Mouse (Mus musculus) heart, postnatal 36 days (tissue): ENCODE measurements around the gene Upf1. TPM values are rescaled to one million over a fixed set of nuclear protein-coding genes. Genes with fewer than 3 reads are reported as not detected.

Experiments used
- DNase-seq, 2 experiments: peaks; one replicate each; pipeline ENCODE4 v3.0.0; 2021 to 2022
- intact Hi-C: fragments of 180-260 bp; cut with DNase I; formaldehyde crosslinking; loops from one replicate; pipeline ENCODE4 v1.15.1; 2025
- total RNA-seq, 2 experiments: library from RNA; stranded (reverse); gene quantifications; 2 replicates each; pipeline ENCODE4 v1.2.3; 2021

Gene Upf1
- total RNA-seq, 2 experiments from 2014 or later, result 45.4 to 46.0 TPM

GRCm38 (mm10) chr8:70360769-70361168 is 7.7 kb upstream of the Upf1 start:
- no peak for DNase-seq
- intact Hi-C loops, result no loop called here

GRCm38 (mm10) chr8:70359411-70359810 is 6.3 kb upstream of the Upf1 start:
- intact Hi-C loops, result no loop called here
- DNase-seq, result no peak

GRCm38 (mm10) chr8:70356111-70356510 is 3.0 kb upstream of the Upf1 start:
- DNase-seq, result no peak
- intact Hi-C loops, result no loop called here

GRCm38 (mm10) chr8:70354004-70354403 is 926 bp upstream of the Upf1 start:
- DNase-seq, result no peak
- intact Hi-C loops, result no loop called here

- DNase-seq, result no peak
- intact Hi-C loops, result no loop called here
Observed at GRCm38 (mm10) chr8:70352657-70353151, 374 bp downstream of the Upf1 start.

- DNase-seq, result no peak
- intact Hi-C loops, result no loop called here
Observed at GRCm38 (mm10) chr8:70352000-70352384, 1.1 kb downstream of the Upf1 start.

- no peak for DNase-seq
- intact Hi-C loops, result no loop called here
Observed at GRCm38 (mm10) chr8:70351035-70351999, 1.8 kb downstream of the Upf1 start.

- intact Hi-C loops, result no loop called here
- no peak for DNase-seq
Observed at GRCm38 (mm10) chr8:70347860-70348420, 5.1 kb downstream of the Upf1 start.

- no peak for DNase-seq
- intact Hi-C loops, result no loop called here
Observed at GRCm38 (mm10) chr8:70347443-70347842, 5.6 kb downstream of the Upf1 start.

- DNase-seq, result no peak
- intact Hi-C loops, result no loop called here
Observed at GRCm38 (mm10) chr8:70344279-70344678, 8.8 kb downstream of the Upf1 start.

GRCm38 (mm10) chr8:70343696-70344095 is 9.4 kb downstream of the Upf1 start:
- peak in 1 of 2 experiments; percentile 35 for DNase-seq
- intact Hi-C loops, result no loop called here

GRCm38 (mm10) chr8:70343076-70343475 is 10.0 kb downstream of the Upf1 start:
- no peak for DNase-seq
- intact Hi-C loops, result no loop called here

- no peak for DNase-seq
- intact Hi-C loops, result no loop called here
Observed at GRCm38 (mm10) chr8:70342007-70342406, 11.1 kb downstream of the Upf1 start.

- DNase-seq, result no peak
Observed at GRCm38 (mm10) chr8:70340659-70341058, 12.4 kb downstream of the Upf1 start.

GRCm38 (mm10) chr8:70338931-70339330 is 14.1 kb downstream of the Upf1 start:
- intact Hi-C loops, result no loop called here
- no peak for DNase-seq

More at GRCm38 (mm10) chr8:70340659-70341058, 12.4 kb downstream of the Upf1 start:
- intact Hi-C loops, result no loop called here

- no peak for DNase-seq
- intact Hi-C loops, result no loop called here
Observed at GRCm38 (mm10) chr8:70332878-70333202, 20.2 kb downstream of the Upf1 start.

GRCm38 (mm10) chr8:70332070-70332877 is 20.8 kb downstream of the Upf1 start:
- peak; percentile 58 to 63 for DNase-seq
- intact Hi-C loops, result no loop called here

- intact Hi-C loops, result no loop called here
- DNase-seq, result no peak
Observed at GRCm38 (mm10) chr8:70331526-70331925, 21.6 kb downstream of the Upf1 start.

GRCm38 (mm10) chr8:70330741-70331364 is 22.2 kb downstream of the Upf1 start:
- DNase-seq, result no peak
- intact Hi-C loops, result no loop called here

GRCm38 (mm10) chr8:70329835-70330740 is 23.0 kb downstream of the Upf1 start:
- no peak for DNase-seq
- intact Hi-C loops, result no loop called here
